Mouse (Mus musculus) neural tube, embryonic 11.5 days (tissue): ENCODE measurements around the gene Pbx4. TPM values are rescaled to one million over a fixed set of nuclear protein-coding genes. Genes with fewer than 3 reads are reported as not detected.

Experiments
- ATAC-seq: fragments of 200-750 bp; cut with Nextera tagmentation; 2 replicates; pipeline ENCODE4 v1.8.0; 2017; ENCODE audit warnings: moderate number of reproducible peaks, mild to moderate bottlenecking, moderate TSS enrichment, moderate library complexity; ENCODE audit not compliant: insufficient read depth, low FRiP score, low TSS enrichment
- DNase-seq: peaks from one replicate; pipeline ENCODE4 v3.0.0-alpha.2; 2015; ENCODE audit warnings: low spot score
- H3K27ac ChIP-seq: fragments of 300-500 bp; sonication (generic); 2 replicates; pipeline ENCODE4 v1.5.1; 2014; ENCODE audit warnings: low read depth, mild to moderate bottlenecking, low read length
- H3K27me3 ChIP-seq: fragments of 300-500 bp; sonication (generic); 2 replicates; pipeline ENCODE4 v1.6.1; 2014; ENCODE audit warnings: mild to moderate bottlenecking, low read length, mixed read lengths; ENCODE audit not compliant: control insufficient read depth, insufficient read depth
- H3K36me3 ChIP-seq: fragments of 300-500 bp; sonication (generic); 2 replicates; pipeline ENCODE4 v1.6.1; 2014; ENCODE audit warnings: mild to moderate bottlenecking, low read length, moderate library complexity, mixed read lengths; ENCODE audit not compliant: control insufficient read depth, insufficient read depth
- H3K4me1 ChIP-seq: fragments of 300-500 bp; sonication (generic); 2 replicates; pipeline ENCODE4 v1.6.1; 2014; ENCODE audit warnings: low read length, mixed read lengths; ENCODE audit not compliant: control insufficient read depth, insufficient read depth
- H3K4me2 ChIP-seq: fragments of 300-500 bp; sonication (generic); 2 replicates; pipeline ENCODE4 v1.6.1; 2014; ENCODE audit warnings: low read depth, mild to moderate bottlenecking, moderate library complexity
- H3K4me3 ChIP-seq: fragments of 300-500 bp; sonication (generic); 2 replicates; pipeline ENCODE4 v1.5.1; 2014; ENCODE audit warnings: low read depth, low read length
- H3K9ac ChIP-seq: fragments of 300-500 bp; sonication (generic); 2 replicates; pipeline ENCODE4 v1.6.1; 2014; ENCODE audit warnings: mild to moderate bottlenecking, low read length
- H3K9me3 ChIP-seq: fragments of 300-500 bp; sonication (generic); 2 replicates; pipeline ENCODE4 v1.6.1; 2016; ENCODE audit warnings: low read length; ENCODE audit not compliant: control insufficient read depth
- WGBS: fragments of 180-500 bp; shearing (Covaris S2); extraction: QIAGEN DNeasy Blood & Tissue Kit; methylation state at CpG from one replicate; pipeline ENCODE4 v1.1.7; 2014; 5-methylcytosine and 5-hydroxymethylcytosine counted together
- polyA plus RNA-seq: library from polyadenylated mRNA; unstranded; fragments of >200 nt; fragmentation: Nextera tagmentation; extraction: Ambion mirVana; gene quantifications from 2 replicates; pipeline ENCODE4 v1.2.1, GENCODE M21; 2014

Pbx4 gene
- polyA plus RNA-seq, 1 experiment from 2014 or later = 31.2 TPM

DNA sequence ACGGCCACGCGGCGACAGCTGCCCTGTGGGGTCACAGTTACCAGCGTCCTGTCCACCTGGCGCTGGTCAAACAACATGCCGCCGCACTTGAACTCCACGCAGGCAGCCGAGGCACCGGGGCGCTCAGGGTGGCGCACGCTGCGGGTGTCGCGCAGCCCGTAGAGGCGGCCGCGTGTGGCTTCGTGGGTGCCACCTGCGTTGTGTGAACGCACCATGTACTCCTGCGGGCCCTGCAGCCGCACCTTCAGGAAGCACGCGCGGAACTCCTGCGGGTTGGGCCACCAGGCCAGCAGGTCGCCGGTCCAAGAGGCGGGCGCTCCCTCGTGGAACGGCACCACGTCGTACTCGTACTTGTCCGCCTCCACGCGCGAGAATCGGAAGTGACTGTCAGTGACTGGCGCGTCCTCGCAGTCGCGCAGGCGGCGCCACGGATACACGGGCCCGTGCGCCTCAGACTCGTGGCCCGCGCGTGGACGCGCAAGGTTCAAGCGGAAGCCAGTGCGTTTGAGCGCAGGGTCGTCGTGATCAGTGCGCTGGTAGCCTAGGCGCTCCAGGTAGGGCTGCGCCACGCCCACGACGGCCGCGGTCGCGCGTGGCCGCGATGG lies 49.1 kb downstream of the Pbx4 start:
- DNase-seq (no peak), ATAC-seq (no peak)
- Histone ChIP-seq H3K27me3 (peaks cover 73% of the 10 kb centered on the region), H3K9me3 (no peaks in the 10 kb centered on the region), H3K4me1 (no peaks in the 10 kb centered on the region), H3K36me3 (no peaks in the 10 kb centered on the region), H3K4me2 (peak overlapping the region; percentile 36), H3K4me3 (peak overlapping the region; percentile 33), H3K9ac (no peak overlapping the region), H3K27ac (no peak overlapping the region)
- WGBS = 21% methylated on average over 79 of the region's 79 CpGs

DNA sequence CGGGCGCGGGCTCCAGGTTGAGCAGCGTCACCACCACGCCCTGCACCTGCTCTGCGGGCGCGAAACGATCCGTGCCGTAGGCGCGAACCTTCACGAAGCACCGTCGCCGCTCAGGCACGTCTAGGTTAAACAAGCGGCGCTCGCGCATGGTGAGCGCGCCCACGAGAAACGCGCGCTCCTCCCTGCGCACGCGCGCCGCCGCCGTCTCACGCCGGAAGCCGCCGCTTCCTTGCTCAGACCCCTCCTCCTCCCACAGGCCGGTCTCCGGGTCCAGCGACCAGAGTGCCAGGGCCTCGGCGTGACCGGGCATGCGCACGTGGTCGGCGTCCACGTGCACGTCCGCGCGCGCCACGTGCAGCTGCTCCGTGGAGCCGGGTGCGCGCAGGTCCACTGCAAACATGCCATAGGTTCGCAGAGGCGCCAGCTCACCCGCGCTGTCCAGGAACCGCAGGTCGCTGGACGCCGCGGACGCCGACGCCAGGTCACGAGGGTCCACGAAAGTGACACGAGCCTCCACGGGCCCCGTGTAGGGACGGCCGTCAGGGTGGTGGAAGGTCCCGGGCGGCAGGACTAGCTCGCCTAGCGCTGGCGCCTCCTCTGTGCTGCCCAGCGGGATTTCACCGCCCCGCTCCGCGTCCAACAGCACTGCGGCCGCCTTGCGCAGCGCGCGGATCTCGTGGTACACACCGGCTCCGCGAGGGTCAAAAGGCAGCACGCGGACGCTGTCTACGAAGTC lies 49.9 kb downstream of the Pbx4 start:
- H3K4me3 ChIP-seq = peak overlapping the region; percentile 33
- no peaks in the 10 kb centered on the region for H3K4me1 ChIP-seq
- DNase-seq = peak; percentile 71
- H3K9ac ChIP-seq = no peak overlapping the region
- no peaks in the 10 kb centered on the region for H3K36me3 ChIP-seq
- WGBS = 6% methylated on average over 98 of the region's 103 CpGs
- no peak overlapping the region for H3K27ac ChIP-seq
- 0 out of 2 replicates have a peak, but pooled peaks have one; percentile 22 for ATAC-seq
- H3K9me3 ChIP-seq = no peaks in the 10 kb centered on the region
- H3K27me3 ChIP-seq = peaks cover 82% of the 10 kb centered on the region
- peak overlapping the region; percentile 36 for H3K4me2 ChIP-seq

DNA sequence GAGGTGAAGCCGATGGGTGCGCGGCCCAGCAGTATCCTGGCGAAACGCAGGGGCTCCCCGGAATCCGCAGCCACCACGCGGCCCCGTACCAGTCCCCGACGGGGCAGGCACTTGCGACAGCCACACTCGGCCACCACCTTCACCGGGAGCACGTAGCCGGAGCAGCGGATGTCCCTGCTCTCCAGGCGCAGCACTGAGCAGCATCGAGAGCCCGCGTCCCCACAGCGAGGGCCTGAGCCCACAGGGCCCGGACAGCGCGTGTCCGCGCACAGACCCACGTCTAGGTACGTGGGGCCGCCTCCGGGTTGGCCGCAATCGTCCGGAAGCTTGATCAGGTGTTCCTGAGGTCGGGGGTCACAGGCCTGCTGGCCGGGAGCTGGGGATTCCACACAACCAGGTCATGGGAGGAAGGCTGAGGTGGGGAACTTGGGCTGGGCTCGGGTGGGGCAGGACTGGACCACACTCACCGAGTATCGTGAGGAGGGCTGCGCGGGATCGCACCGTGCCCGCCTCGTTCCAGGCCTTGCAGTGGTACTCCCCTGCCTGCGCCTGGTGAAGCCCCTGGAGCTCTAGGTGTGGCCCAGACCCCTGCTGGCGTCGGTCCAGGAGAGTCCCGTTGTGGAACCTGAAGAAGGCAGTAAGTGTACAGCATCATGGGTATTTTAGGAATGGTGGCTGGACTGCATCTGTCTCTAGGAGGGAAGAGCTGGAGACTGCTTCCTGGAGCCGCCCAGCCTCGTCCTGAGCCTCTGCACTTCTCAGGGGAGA lies 50.7 kb downstream of the Pbx4 start:
- H3K27ac ChIP-seq = no peak overlapping the region
- peaks cover 6% of the 10 kb centered on the region; the same call in 1 of the 2 replicates for H3K4me1 ChIP-seq
- DNase-seq (no peak), ATAC-seq (no peak; the same call in 1 of the 2 replicates)
- H3K27me3 ChIP-seq = peaks cover 90% of the 10 kb centered on the region
- H3K4me2 ChIP-seq = no peak overlapping the region
- H3K4me3 ChIP-seq = peak overlapping the region; percentile 6; the same call in 1 of the 2 replicates
- H3K9ac ChIP-seq = no peak overlapping the region
- H3K36me3 ChIP-seq = no peaks in the 10 kb centered on the region
- no peaks in the 10 kb centered on the region for H3K9me3 ChIP-seq
- WGBS = 14% methylated on average over 52 of the region's 52 CpGs

DNA sequence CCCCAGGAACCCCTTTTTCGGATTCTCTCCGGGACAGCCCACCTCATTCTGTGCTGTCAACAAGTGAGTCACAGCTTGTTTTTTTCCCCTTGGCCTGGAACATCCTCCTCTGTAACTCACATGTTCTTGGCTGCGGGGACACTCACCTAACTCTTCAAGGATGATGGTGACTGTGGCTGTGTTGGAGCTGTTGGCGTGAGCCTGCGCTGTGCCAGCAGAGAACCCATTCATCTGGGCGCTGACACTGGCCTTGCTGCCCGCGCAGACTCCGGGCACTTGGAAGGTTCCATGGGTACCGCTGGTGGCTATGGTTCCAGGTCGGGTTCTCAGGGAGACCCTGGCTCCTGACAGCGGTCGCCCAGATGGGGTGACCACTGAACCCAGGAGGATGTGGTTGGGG lies 51.9 kb downstream of the Pbx4 start:
- no peak overlapping the region for H3K27ac ChIP-seq
- no peak overlapping the region for H3K4me3 ChIP-seq
- WGBS = 58% methylated on average over 13 of the region's 13 CpGs
- no peak overlapping the region for H3K9ac ChIP-seq
- DNase-seq (no peak), ATAC-seq (no peak)
- peaks cover 100% of the 10 kb centered on the region for H3K27me3 ChIP-seq
- H3K4me2 ChIP-seq = no peak overlapping the region
- H3K36me3 ChIP-seq = no peaks in the 10 kb centered on the region
- no peaks in the 10 kb centered on the region for H3K9me3 ChIP-seq
- peaks cover 8% of the 10 kb centered on the region; the same call in 1 of the 2 replicates for H3K4me1 ChIP-seq

GRCm38 (mm10) chr8:69887289-69888243 lies 55.3 kb downstream of the Pbx4 start, which contains the start of gene Cilp2:
Cilp2 (minus strand) TSS chr8:69887687.
- H3K9ac ChIP-seq = no peak within 1 kb of the TSS
- H3K4me3 ChIP-seq = peak within 1 kb of the TSS; percentile 15; the same call in 1 of the 2 replicates
- no peaks in the 10 kb centered on the region for H3K9me3 ChIP-seq
- no peak within 1 kb of the TSS for H3K27ac ChIP-seq
- WGBS = 1% methylated on average over 58 of the region's 60 CpGs
- H3K36me3 ChIP-seq = no peaks in the 10 kb centered on the region
- peaks cover 81% of the 10 kb centered on the region for H3K27me3 ChIP-seq
- ATAC-seq = no peak
- peak; percentile 50 for DNase-seq
- peaks cover 8% of the 10 kb centered on the region for H3K4me1 ChIP-seq
- H3K4me2 ChIP-seq = peak within 1 kb of the TSS; percentile 25

DNA sequence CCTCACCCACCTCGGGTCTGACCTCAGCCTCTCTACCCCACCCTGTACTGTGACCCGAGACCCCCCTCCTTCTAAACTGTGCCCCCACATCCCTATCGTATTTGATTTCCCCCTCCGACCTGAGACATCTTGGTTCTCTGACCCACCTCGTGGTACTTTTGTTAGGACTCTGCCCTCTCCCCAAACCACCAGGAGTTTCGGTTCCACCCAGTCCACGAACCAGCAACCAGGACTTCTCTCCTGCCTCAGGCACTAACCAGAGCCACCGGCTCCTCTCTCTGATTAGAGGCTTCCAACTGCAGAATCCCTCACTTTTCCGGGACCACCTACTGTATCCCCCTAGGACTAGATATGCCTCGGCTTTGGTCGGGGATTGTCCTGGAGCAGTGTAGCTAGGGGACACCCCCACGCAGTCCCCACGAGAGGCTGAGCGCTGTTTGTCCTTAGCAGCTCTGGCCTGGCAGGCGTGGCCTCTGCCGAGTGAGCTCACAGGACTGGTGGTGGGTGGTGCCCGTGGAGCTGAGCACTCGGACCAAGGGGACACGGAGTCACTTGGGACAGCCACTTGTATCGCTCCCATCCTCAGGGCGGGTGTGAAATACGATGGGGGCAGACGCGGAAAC lies 56.1 kb downstream of the Pbx4 start:
- 7% methylated on average over 24 of the region's 24 CpGs for WGBS
- H3K4me1 ChIP-seq = peaks cover 8% of the 10 kb centered on the region
- no peaks in the 10 kb centered on the region for H3K9me3 ChIP-seq
- no peak overlapping the region for H3K27ac ChIP-seq
- DNase-seq (no peak), ATAC-seq (no peak)
- peak overlapping the region; percentile 3; the same call in 1 of the 2 replicates for H3K4me3 ChIP-seq
- H3K27me3 ChIP-seq = peaks cover 73% of the 10 kb centered on the region
- H3K9ac ChIP-seq = no peak overlapping the region
- H3K36me3 ChIP-seq = no peaks in the 10 kb centered on the region
- peak overlapping the region; percentile 25; the same call in 1 of the 2 replicates for H3K4me2 ChIP-seq

DNA sequence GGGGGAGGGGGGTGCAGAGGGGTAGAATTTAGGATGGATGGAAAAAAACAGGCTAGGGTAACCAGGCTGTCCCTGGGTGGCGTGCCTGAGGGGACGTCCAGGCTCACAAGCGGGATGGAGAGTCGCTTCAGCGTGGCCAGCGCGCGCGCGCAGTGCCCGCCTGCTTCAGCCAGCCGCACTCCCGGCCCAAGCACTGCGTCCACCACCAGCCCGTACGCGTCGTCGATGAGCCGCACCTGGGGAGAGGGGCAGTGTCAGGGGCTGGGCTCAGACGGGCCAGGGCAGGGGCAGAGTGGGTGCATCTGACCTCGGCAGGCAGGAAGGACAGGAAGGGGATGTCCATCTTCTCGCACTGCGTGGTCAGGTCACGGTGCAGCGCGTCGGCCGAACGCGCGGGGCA lies 56.6 kb downstream of the Pbx4 start:
- Histone ChIP-seq H3K36me3 (no peaks in the 10 kb centered on the region), H3K9me3 (no peaks in the 10 kb centered on the region), H3K27me3 (peaks cover 68% of the 10 kb centered on the region), H3K27ac (no peak overlapping the region), H3K4me3 (peak overlapping the region; percentile 3; the same call in 1 of the 2 replicates), H3K4me1 (peaks cover 8% of the 10 kb centered on the region), H3K9ac (no peak overlapping the region), H3K4me2 (peak overlapping the region; percentile 14; the same call in 1 of the 2 replicates)
- ATAC-seq (no peak), DNase-seq (no peak)
- 3% methylated on average over 32 of the region's 32 CpGs for WGBS
